Mouse (Mus musculus): ENCODE measurements around the gene Atp6v1g3.

Atp6v1g3 gene

DNA sequence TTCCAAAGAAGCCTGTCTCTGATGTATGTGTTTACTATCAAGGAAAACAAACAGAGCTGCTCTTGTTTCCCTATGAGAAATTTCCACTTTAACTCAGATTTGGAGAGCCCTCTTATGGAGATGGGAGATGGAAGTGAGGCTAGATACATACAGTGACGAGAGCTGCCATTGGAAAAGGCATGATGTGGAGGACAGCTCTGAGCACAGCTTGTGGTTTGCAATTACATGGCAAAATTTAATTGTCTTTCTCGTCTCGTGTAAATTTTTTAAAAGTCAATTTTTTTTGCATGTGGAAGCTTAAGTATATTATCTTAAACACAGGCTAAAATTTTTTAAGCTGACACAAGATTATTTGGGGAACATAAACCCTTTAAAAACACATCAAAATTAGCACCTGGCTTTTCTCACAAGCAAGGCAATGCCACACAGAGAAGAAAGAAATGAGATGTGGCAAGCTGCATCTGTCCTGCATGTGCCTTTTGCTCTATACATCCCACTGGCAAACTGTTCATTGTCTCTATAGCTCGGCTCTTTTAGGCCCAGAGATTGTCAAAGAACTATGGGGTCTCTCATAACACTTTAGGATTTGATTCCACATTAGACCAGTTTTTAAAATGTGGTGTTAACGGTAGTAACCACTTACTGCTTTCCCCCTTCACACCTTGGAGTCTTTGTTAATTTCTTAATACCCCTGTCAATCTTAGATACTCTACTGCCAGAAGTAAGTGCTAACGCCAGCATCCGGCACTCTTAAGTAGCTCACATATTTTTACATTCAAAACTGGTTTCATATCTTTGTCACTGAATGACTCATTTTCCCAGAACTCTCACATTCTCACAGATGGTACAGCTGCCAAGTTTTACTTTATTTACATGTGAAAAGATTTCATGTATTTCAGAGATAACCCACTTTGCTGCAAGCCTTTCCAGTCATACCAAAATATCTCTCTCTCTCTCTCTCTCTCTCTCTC lies 16.2 kb downstream of the Atp6v1g3 start:
- DNase-seq (ENCODE audit: low read depth, low spot score): no peak

DNA sequence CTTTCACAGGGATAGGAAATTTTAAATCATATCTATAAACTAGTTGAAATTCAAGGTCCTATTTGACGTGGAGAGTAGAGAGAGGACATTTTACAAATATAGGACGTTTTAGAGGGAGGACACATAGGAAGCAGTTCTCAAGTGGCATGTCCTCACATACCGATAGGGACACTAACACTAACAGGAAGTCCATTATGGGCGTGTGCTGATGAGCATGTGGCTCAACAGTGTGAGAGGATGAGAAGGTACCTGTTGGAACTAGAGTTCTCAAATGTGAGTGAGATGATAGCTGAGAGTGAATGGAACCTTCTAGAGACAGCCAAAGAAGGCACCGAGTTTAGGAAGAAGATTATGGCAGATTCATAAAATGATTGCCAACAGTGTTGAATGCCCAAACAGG lies 17.9 kb downstream of the Atp6v1g3 start:
- DNase-seq (ENCODE audit: low read depth, low spot score): no peak

DNA sequence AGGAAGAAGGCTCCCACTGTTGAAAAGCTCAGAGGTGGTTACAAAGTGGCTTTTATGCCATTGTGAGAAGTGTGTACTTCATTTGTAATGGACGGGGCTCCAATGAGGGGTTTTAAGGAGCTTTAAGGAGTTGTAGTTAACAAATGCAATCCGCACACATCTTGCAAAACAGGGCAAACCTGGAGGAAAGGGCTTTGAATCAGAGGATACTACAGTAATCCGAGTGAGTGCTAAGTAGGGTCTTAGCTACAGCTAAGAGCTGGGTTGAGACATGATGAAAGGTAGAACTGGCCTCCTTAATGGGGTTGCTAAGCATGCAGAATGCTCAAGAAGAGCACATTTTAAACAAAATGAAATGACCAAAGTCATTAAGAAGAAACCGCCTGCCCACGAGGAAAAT lies 20.9 kb downstream of the Atp6v1g3 start:
- DNase-seq (ENCODE audit: low read depth, low spot score): no peak

DNA sequence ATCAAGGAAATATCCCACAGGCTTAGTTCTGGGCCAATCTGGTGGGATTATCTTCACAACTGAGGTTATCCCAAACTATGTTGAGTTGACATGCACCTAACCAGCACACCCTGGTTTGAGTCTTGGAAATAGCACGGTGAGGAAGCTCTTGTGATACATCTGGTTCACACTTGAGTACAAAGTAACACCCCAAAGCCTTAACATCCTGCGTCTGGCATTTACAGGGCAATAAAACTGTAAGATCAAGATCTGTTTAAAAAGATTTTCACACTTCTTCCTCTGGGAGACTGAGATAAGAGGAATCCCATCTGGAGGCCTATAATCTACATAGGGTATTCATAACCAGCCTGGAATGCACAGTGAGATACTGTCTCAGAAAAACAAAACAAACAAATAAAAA lies 24.6 kb downstream of the Atp6v1g3 start:
- no peak for DNase-seq (ENCODE audit: low read depth, low spot score)

DNA sequence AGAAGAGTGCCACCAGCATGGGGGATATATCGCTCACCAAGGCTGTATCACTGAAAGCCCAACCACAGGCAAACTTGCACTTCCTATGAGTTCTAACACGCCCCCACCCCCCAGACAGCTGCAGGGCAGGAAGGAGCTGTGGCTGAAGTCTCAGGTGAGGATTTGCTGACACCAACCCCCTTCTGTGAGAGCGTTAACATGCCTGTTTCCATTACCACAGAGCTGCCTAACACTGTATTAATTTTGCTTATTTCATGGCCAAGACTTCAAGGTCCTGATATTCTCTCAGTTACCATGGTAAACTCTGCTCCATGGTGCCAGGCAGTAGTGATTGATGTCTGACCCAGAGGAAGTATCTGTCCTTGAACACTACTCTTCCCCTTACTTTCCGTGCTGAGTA lies 26.0 kb downstream of the Atp6v1g3 start:
- no peak for DNase-seq (ENCODE audit: low read depth, low spot score)

DNA sequence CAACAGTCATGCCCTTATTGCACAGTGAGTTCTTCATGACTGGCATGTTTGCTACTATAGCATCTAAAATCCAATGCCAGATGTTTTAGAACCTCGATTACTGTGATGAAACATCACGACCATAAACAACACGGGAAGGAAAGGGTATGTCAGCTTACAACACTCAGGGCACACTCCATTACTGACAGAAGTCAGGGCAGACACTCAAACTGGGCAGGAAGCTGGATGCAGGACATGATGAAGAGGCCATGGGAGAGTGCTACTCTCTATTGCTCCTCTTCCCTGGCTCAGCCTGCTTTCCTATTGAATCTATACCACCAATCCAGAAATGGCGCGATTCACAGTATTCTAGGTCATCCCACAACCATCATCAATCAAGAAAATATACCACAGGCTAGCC lies 28.4 kb downstream of the Atp6v1g3 start:
- DNase-seq (ENCODE audit: low read depth, low spot score): no peak

DNA sequence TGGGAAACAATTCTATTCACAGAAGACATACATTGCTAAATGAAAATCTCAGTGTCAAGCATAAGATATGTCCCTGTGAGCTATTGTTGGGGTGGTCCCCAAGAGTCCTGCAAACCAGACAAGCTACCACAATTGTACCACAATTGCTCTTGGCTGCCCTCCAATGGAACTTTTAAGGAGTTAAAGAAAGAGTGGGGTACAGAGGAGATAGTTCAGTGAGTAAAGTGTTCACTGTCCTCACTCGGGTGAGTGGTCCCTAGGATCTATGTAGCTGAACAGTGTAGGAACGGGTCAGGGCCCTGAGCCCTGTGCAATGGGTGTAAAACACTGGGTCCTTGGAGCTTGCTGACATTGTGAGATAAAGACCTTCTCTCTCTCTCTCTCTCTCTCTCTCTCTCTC lies 29.2 kb downstream of the Atp6v1g3 start:
- no peak for DNase-seq (ENCODE audit: low read depth, low spot score)

DNA sequence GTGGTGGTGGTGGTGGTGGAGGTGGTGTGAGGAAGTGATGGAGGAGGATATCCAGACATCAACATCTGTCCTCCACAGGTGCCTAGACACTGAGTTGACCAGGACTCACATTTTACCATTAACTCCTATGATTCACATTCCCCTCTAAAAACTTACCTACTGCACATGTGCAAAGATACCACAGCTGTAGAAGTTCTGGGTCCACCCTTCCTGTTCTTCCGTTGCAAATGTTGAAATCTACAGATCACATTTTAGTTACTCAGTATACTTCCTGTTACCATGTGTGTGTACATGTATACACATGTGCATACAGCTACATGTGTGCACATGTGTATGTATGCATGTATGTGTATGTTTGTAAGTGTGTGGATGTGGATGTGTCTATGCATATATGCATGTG lies 29.8 kb downstream of the Atp6v1g3 start:
- DNase-seq (ENCODE audit: low read depth, low spot score): no peak

DNA sequence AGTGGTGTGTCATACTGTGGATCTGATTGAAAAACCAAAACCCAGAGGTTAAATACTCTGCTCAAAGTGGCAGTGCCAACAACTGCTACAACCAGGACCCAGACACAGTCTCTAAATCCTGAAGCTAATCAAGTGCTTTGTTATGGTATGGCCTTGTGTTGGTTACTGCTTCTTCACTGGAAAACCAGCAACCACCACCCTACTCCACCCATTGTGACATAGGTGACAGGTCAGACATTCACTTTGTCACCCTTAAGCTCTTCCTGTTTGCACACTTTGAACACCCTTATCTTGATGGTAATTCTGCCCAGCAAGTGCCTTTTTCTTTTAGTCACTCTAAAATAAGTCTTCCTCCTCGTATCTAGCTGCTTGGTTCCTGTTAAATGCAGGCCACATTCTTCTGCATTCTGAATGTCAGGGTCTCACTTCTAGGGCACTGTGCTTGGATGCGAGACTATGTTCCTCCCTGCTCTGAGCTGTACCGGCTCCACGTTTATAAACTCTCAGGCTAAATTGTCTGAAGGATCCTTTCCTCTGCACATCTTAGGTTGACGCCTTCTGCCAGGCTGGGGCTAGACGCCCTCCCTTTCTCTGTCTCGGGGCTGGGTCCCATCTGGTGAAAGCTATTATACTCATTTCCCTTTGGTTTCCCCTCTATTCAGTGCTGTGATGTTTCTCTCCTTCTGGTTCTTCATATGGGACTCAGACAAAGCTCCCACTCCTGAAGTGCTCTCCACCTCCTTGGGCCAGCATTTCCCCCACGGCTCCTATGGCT lies 30.8 kb downstream of the Atp6v1g3 start:
- DNase-seq (ENCODE audit: low read depth, low spot score): no peak

DNA sequence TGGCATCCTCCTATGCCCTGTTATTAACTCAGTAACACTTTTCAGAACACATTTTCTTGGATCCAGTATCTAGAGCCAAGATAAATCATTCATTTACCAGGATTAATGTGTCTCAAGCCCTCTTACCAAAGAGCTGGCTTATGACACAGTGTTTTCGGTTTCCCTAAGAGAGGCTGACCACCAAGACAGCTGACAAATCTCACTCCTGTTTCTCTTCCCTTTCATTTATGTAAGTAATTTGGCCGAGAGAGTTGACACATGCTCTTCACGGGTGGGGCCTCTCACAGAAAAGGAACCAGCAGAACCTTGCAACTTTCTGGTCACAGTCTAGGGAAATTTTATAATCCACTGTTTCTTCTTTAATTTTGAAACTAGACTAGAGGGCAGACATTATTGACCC lies 49.1 kb downstream of the Atp6v1g3 start:
- no peak for DNase-seq (ENCODE audit: low read depth, low spot score)

DNA sequence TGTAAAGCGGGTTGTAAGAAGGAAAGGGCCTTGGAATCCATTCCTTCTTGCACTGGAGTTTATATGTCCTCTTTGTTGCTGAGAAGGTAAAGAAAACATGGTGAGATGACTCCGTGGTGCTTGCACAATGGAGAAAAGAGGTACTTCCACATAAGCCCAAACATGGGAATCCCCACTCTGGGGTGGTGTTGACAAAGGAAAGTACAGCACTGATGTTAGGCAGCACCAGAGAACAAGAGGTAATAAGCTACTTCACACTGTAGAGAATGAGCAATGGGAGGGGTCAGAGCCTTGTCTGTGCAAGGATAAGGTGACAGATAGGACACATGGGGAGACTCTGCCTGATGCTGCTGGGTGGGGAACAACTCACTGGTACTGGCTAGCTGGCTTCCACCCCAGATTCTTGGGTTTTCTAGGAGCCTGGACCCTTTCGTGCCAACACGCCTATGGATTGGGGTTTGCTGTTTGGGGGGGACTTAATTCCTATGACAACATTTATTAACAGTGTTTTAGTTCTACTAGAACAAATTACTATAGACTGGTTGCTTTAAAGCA lies 49.6 kb downstream of the Atp6v1g3 start:
- DNase-seq (ENCODE audit: low read depth, low spot score): no peak

DNA sequence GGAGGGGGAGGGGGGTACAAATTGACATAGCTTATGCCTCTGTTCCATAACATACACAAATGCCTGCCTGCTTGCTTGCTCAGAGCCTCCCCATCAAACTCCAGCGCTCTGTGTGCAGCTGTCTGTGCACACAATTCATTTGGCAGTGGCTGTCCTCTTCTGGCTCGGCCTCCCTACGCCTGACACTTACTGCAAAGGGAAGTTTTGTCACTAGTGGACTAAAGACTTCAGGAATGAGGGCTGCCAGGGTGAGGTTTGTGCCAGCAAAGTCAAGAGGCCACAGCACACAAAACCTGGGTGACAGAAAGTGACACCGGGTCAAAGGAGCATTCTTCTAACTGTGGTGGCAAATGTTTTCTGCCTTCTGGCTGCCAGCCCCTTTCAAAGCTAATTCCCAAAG lies 52.6 kb downstream of the Atp6v1g3 start:
- no peak for DNase-seq (ENCODE audit: low read depth, low spot score)

DNA sequence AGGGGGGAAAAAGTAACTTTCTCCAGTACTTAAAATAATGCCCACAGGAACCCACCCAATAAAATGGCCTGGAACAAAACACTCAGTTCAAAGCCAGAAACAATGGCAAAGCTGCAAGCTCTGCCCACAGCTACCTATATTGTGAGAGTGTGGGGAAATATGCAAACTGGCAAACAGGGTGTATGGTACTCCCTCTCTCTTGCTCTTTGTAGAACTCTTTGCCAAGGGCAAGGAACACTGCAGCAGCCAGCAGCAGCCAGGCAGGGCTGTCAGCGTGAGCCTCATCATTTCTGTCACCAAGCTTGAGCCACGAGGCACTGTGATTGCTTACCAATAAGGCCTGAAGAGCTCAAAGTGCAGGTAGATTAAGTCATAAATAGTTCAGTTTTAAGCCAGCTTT lies 53.0 kb downstream of the Atp6v1g3 start:
- no peak for DNase-seq (ENCODE audit: low read depth, low spot score)

DNA sequence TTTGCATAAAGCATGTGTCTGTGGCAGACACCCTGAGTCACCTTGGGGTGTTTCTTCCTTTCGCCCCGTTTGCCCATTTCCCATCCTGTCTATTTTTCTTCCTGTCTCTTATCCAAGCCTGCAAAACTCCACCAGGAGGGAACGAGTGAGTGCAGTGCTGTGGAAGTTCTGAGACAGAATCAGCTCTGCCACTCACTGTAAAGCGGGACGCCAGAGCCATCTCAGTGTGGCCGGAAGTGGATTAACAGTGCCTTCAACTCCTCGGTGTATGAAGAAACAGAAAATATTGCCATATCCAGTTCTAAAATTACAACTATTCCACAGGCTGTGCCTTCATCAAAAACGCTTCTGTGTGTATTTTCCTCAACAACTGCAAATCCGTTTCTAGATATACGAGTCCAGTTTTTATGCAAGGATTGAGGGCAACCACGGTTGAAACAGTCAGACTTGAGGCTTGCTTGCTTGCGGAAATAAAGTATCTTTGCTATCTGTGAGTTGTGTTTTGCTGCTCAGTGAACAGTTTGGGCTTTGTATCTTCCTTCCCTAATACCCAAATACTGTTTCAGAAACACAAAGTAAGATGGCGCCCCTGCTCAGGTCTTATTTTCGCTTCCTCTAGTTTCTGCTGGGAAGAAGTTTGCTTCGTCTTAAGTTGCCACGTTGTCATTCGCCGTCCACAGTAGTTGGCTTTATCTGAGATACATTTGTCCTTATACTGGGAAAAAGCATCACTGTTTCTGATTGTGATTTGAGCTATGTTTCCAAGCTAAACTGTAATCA lies 54.1 kb downstream of the Atp6v1g3 start:
- DNase-seq (ENCODE audit: low read depth, low spot score): no peak

DNA sequence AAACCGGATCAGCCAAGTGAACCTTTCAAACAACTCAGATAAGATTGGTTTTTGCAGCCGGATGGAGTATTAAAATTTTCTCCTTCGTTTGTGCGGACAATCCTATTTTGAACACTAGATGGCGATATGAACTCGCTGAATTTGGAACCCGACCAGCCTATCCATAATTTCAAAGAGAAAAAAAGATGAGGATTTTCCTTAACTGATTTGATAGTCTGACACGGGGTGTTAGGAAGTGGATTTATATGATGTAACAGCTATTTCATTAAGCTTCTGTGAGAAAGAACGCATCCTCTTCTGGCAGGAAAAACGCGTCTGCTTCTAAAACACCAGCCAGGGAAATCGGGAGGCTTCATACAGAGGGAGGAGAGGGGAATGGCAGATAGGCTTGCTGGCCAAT lies 54.8 kb downstream of the Atp6v1g3 start:
- DNase-seq (ENCODE audit: low read depth, low spot score): no peak

DNA sequence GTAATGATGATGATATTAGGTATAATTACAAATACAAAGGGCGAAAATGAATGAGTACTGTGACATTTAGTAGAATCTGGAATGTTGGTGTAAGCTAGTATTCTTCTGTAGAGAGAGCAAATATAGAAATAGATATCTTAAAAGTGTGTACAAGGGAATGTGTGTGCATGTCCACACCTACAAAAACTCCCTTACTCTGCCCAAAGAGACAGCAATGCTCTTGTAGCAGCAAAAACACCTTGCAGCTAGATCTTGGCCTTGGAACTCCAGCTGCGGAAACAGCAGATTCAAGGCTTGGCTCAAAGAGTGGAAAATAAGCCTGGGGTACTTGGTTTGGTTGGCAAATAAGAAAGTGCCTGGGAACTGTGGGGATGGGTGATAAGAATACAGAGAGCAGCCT lies 57.0 kb downstream of the Atp6v1g3 start:
- no peak for DNase-seq (ENCODE audit: low read depth, low spot score)

DNA sequence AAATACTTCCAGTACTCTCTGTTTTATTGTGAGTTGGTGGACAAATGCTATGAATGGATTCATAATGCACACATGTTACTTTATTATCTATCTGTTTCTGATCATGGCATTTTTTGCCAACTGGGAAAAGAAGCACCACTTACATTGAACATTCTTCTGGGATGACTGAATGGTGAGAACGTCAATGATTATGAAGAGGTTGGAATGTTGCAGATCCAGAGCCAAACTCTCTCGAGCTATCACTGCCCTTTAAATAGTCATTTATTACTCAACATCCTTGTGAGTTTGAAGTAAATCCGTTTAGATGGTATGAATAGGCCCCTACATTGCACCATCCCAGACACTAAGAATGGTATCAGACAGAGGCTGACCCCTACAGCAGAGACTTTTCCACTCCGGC lies 58.1 kb downstream of the Atp6v1g3 start:
- no peak for DNase-seq (ENCODE audit: low read depth, low spot score)

DNA sequence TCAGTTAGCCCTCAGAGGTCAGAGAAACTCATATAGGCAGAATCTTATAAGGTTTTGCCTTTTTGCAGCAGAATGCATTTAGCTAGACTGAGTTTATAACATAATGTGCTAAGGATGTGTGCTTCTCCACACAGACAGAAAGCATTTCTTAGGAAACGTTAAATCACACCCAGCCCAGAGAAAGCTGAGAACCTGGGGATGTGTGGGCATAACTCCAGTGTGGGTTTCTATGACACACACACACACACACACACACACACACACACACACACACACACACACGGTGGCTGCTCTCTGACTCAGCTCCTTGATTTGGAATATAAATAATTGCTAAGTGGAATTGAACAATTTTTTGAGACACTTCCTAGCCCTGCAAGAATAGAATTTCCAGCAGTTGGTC lies 61.2 kb downstream of the Atp6v1g3 start:
- no peak for DNase-seq (ENCODE audit: low read depth, low spot score)

DNA sequence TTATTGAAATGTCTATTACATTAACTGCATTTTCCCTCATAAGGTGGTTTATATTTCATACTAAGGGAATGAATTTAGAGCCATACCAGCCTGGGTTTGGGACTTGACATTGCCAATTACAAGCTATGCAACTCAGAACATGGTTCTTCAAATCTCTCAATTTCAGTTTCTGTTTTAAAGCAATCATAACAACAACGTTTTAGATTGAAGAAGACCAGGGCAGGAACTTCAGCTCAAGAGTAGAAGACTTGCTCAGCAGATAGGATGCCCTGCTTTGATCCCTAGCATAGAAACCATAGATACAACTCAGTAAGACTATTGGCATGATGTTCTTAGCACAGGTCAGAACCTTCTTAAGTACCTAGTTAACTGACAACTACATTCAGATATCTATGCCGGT lies 63.9 kb downstream of the Atp6v1g3 start:
- DNase-seq (ENCODE audit: low read depth, low spot score): no peak
